Mouse (Mus musculus) embryo, embryonic 11 days (tissue): ENCODE results near the gene Rbmxl2.

Experiments
- DNase-seq: peaks from one replicate; pipeline ENCODE4 v3.0.0-alpha.2; 2015

The Rbmxl2 gene

DNA sequence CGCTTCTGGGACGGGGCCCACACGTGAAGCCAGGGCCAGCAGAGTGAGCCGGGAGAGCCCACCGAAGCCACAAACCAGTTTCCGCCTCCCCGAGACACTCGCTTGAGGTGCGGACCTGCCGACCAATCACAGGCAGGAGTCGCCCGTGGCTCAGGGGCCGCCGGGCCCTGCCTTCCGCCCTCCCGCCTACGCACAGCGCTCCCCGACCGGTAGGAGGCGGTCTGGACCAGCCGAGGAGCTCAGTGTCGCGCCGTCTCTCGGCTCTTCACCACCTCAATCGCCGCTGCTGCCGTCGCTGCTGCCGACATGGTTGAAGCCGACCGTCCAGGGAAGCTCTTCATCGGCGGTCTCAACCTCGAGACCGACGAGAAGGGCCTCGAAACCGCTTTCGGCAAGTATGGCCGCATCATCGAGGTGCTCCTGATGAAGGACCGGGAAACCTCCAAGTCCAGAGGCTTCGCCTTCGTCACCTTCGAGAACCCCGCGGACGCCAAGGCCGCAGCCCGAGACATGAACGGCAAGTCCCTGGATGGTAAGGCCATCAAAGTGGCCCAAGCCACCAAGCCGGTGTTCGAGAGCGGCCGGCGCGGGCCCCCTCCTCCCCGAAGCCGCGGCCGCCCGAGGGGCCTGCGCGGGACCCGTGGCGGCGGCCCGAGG lies at the start of gene Rbmxl2:
Gene Rbmxl2 (plus strand): TSS at position 242 of the 657 bp plus-strand sequence.
- peak; percentile 22 for DNase-seq

DNA sequence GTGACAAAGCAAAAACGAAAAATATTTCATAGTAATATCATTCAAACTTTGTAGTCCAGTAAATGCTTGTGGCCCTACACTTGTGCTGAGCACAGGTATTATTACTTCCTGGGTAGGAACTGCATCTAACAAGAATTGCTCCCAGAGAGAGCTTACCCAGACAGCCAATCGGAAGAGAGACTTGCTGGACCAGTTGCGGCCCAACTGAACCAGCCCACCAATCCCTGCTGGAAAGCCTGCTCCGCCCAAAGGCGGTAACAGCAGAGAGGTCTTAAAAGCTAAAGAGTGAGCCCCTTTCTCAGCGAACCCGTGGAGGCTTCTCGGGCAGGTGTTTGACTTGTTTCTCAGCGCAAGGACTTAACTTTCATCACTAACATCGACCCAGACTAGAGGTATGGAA lies 42.6 kb upstream of the Rbmxl2 start, which contains the start of gene Nlrp14:
Gene Nlrp14 (plus strand): TSS at position 301 of the 400 bp plus-strand sequence.
- no peak for DNase-seq

DNA sequence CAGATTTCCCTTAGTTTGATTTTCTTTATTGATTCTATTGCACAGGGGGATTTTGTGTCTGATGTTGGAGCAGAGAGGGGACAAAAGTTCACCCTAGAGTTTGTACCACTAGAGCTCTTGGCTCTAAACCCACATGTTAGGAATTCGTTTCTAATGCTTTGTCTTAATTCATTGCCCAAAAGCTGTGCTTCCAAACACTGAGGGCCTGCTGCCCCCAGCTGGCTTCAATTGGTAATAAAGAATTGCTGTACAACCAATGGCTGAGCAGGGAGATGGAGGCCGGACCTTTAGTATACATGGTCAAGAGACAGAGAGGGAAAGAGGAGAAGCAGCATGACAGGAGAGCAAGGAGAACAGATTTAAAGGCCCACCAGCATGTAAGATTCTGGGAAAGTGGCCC lies 28.8 kb upstream of the Rbmxl2 start:
- DNase-seq, result peak; percentile 1

DNA sequence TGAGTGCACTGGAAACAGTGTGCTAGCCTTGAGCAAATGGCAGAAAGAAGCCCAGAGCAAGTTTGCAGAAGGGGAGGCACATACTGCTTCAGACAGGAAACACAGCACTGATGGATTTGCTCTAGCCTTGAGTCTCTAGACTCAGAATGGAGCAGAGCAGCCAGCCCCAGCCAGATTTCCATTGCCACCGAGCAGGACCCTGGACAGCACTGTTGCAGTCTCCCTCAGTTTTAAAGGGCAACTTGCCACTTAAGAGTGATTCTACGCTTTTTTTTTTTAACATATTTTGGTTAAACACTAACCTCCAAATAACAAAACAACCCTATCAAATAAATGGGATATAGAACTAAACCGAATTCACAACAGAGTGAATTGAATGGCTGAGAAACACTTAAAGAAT lies 7.4 kb upstream of the Rbmxl2 start:
- peak; percentile 13 for DNase-seq

DNA sequence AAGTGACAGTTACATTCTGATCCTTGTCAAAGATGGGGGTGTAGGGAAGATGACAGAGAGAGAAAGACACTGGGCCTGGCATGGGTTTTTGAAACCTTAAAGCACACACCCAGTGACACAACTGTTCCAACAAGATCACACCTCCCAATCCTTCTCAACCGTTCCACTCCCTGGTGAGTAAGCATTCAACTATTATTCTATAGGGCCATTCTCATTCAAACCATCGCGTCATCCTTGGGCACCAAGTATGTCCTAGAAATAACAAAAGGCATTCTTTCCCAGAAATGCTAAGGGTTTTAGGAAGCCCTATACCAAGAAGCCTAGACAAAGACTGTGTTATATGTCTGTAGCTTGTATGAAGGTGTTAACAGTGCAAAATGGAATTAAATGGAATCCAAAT lies 1.4 kb upstream of the Rbmxl2 start:
- DNase-seq, result no peak

DNA sequence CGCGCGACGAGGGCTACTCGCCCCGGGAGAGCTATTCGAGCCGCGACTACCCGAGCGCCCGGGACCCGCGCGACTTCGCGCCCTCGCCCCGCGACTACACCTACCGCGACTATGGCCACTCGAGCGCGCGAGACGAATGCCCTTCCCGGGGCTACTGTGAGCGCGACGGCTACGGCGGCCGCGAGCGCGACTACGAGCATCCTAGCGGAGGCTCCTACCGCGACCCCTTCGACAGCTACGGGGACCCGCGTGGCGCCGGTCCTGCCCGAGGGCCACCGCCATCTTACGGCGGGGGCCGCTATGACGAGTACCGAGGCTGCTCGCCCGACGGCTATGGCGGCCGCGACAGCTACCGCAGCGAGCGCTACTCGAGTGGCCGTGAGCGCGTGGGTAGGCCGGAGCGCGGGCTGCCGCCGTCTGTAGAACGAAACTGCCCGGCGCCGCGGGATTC lies 906 bp downstream of the Rbmxl2 start:
- peak; percentile 20 for DNase-seq

DNA sequence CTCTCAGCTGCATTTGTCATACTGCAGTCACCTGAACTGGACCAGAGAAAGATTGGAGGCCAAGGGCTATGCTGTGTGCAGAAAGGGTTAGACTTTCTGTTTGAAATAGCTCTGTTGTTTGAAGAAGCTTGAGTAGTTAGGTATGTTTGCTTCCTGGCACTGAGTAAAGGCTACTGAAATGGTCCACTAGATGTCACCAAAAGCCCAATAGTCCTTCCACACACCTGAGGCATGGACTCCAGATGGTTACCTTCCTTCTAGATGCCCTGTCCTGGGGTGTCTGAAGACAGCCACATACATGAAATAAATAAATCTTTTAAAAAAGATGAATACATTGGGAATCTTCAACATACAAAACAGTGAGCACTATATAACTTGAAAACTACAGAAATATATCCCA lies 6.5 kb downstream of the Rbmxl2 start:
- DNase-seq, result peak; percentile 28

DNA sequence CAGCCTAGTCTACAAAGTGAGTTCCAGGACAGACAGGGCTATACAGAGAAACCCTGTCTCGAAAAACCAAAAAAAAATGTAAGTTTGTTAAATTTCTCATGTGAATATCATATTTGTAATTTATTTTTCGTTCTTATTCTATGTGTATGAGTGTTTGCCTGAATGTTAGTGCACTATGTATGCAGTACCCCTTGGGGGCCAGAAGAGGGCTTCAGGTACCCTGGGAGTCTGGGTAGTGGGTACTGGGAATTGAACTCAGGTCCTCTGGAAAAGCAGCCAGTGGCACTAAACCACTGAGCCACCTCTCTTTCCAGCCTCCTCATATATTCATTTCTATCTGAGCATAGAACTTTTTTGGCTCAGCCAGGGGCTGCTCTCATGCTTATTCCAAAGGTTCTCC lies 7.6 kb downstream of the Rbmxl2 start:
- no peak for DNase-seq

DNA sequence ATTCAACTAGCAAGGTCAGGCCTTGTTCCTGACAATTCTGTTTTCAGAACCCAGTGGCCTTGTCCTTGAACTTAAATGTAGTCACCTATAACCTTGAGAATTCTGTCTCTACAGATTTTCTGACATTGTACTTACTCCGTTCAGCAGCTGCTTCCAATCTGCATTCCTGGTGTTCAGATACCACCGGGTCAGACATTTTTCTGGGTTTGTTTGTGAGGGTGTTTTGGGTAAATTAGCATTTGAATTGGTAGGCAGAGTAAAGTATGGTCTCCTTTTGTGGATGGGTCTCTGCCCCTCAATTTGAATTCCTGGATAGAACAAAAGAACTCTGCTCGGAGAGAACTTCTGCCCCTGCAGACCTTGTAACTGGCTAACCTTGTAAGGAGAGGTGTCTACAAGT lies 27.6 kb downstream of the Rbmxl2 start:
- peak; percentile 2 for DNase-seq

DNA sequence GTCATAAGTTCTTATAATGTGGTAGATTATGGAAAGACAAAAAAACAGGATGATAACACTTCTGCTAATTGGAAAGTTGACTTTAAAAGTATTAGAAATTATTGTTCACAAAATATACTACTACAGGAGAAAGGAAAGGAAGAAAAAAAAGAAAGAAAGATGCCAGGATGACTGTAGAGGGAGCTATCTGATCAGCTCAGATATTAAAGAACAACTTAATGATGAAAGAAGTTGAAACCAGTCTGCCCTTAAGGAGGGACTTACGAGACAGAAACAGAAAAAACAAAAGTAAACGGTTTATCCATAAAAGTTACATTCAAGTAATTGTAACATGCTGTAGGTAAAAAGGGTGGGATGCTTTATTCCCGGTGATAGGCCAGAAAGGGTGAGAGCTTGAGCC lies 28.3 kb downstream of the Rbmxl2 start:
- DNase-seq, result no peak

DNA sequence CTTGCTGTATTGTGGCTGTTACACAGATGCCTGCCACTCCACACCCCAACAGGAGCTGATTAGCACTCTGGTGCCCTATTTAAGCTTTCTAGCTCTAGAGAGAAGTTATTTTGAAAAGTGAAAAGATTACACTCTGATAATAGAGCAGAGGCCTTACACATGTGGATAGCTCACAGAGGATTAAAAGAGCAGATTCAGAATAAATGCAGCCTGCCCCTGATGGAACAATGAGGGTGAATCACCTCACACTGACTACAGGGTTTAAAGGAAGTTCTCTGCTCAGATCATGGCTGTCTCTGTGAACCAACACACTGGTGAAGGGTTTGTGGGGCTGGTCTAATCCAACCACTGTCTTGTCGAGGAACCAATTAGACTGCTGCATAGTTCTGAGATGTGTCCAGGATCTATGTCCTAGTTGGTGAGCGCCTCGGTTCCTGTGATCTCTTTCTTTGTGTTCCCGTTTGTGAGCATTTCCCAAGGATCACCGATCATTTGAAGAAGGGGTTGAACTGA lies 32.2 kb downstream of the Rbmxl2 start:
- no peak for DNase-seq

DNA sequence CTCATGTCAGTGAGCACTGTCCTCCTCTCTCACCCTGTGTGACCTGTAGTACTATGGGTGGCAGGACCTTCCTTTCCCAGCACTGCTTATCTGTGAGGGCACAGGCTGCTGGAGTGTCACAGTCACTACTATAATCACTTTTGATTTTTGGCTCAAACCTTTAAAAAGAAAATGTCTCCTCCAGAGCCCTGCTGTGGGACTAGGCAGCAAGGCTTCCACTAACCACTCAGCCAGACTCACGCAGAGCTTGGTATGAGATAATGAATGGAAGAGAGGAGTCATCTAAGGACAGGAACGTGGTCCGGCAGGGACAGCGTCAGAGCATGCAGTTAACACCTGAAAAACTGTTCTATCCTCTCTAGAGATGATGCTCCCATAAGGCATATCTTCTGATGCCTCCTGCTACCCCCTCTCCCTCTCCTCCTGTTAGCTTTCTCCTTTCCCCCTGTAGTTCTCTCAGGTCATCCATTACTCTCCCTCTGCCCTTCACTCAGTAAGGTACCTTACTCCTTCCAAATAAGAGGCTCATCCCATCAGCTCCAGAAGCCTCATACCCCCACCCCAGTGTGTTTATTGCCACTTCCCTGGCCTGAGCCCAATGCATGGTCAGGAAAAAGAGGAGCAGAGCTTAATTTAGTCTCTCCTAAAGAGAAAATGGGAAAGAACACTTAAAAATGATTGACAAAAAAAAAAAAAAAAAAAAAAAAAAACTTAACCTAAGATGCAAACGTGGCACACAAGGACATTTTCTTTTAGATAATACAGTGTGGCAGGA lies 41.2 kb downstream of the Rbmxl2 start:
- DNase-seq, result no peak

DNA sequence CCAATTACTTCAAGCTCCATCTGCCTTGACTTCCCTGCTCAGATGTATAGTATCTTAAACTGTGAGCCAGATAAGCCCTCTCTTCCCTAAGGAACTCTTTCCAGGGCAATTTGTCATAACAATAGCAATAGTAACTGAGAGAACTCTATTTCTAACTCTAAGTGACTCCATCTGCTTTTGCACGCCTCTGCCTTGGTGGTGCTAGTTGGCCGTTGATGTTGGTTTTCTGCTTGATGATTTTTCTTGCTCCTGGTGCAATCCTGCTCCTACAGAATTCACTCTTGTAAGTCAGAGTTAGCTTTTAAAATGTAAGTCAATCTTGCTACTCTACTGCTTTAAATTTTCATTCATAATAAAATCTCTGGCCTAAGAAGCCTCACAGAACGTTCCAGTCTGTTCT lies 44.1 kb downstream of the Rbmxl2 start:
- DNase-seq, result no peak

DNA sequence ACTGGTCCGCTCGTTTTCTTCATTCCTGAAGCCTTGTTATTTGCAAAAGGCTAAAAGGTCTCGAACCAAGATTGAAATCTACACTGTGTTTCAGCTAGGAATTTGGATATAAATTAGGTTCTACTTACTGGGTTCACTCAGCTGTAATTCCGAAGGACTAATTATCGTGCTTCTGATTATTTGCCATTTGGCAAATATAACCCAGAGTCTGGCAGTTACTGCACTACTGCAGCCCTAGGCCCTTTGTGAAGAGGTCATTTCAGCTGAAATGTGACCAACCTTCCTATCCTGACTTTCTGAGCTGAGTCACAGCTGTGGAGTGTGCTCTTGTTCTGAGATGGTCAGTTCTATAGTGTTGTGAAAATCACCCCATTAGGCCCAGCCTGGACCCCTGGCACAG lies 50.7 kb downstream of the Rbmxl2 start:
- DNase-seq, result no peak
